Mouse (Mus musculus) hindbrain, postnatal 0 days (tissue): ENCODE data around the gene Fkbp9. TPM values are rescaled to one million over a fixed set of nuclear protein-coding genes. Genes with fewer than 3 reads are reported as not detected.
"Not testable (repeated sequence)": the region's sequence is repeated elsewhere in the genome, so short reads cannot be mapped to it uniquely, and the experiment has no call there.

Source experiments
- ATAC-seq: fragments of 200-750 bp; cut with Nextera tagmentation; 2 replicates; pipeline ENCODE4 v1.8.0; 2017; ENCODE audit warnings: mild to moderate bottlenecking, moderate TSS enrichment, moderate library complexity
- DNase-seq: peaks from one replicate; pipeline ENCODE4 v3.0.0-alpha.2; 2015; ENCODE audit warnings: low spot score
- H3K27ac ChIP-seq: fragments of 300-500 bp; sonication (generic); 2 replicates; pipeline ENCODE4 v1.5.1; 2014; ENCODE audit warnings: mild to moderate bottlenecking
- H3K27me3 ChIP-seq: fragments of 300-500 bp; sonication (generic); 2 replicates; pipeline ENCODE4 v1.6.1; 2014; ENCODE audit warnings: low read length, mixed read lengths; ENCODE audit not compliant: insufficient read depth
- H3K36me3 ChIP-seq: fragments of 300-500 bp; sonication (generic); 2 replicates; pipeline ENCODE4 v1.6.1; 2014; ENCODE audit warnings: low read length, mixed read lengths; ENCODE audit not compliant: insufficient read depth
- H3K4me1 ChIP-seq: fragments of 300-500 bp; sonication (generic); 2 replicates; pipeline ENCODE4 v1.6.1; 2014; ENCODE audit warnings: antibody characterized with exemption, low read length, mixed read lengths; ENCODE audit not compliant: insufficient read depth
- H3K4me2 ChIP-seq: fragments of 300-500 bp; sonication (generic); 2 replicates; pipeline ENCODE4 v1.6.1; 2014; ENCODE audit warnings: low read depth, mild to moderate bottlenecking, low read length, moderate library complexity, mixed read lengths
- H3K4me3 ChIP-seq: fragments of 300-500 bp; sonication (generic); 2 replicates; pipeline ENCODE4 v1.5.1; 2014; ENCODE audit warnings: low read length
- H3K9ac ChIP-seq: fragments of 300-500 bp; sonication (generic); replicated peaks from 2 replicates; pipeline ENCODE4 v1.6.1; 2014; ENCODE audit warnings: mild to moderate bottlenecking, low read length, moderate library complexity, mixed read lengths
- H3K9me3 ChIP-seq: fragments of 300-500 bp; sonication (generic); 2 replicates; pipeline ENCODE4 v1.6.1; 2016; ENCODE audit warnings: low read length, mixed read lengths
- CTCF ChIP-seq: IDR thresholded peaks from 2 replicates; pipeline ENCODE4 v1.5.1; 2016; ENCODE audit warnings: antibody characterized with exemption, control low read depth, low read depth
- WGBS: fragments of 180-500 bp; shearing (Covaris S2); extraction: QIAGEN DNeasy Blood & Tissue Kit; methylation state at CpG from one replicate; pipeline ENCODE4 v1.1.7; 2014; 5-methylcytosine and 5-hydroxymethylcytosine counted together
- polyA plus RNA-seq: library from polyadenylated mRNA; unstranded; fragments of >200 nt; fragmentation: Nextera tagmentation; extraction: Ambion mirVana; gene quantifications from 2 replicates; pipeline ENCODE4 v1.2.1, GENCODE M21; 2015
- total RNA-seq: library from RNA; depleted of rRNA; stranded (reverse); fragments of >200 nt; gene quantifications from 2 replicates; pipeline ENCODE4 v1.2.3, GENCODE M21; 2014

Gene Fkbp9
- total and polyA plus RNA-seq, 2 experiments from 2014 or later: 44.7 to 54.8 TPM

- no peaks in the 10 kb centered on the region for H3K4me1 ChIP-seq
- DNase-seq (no peak), ATAC-seq (no peak)
- H3K9ac ChIP-seq: no peak overlapping the region
- no peaks in the 10 kb centered on the region for H3K9me3 ChIP-seq
- H3K4me2 ChIP-seq: no peak overlapping the region
- WGBS: 94% methylated on average over 8 of the region's 8 CpGs
- H3K4me3 ChIP-seq: no peak overlapping the region
- TF ChIP-seq CTCF: no peak
- H3K36me3 ChIP-seq: no peaks in the 10 kb centered on the region; the same call in 1 of the 2 replicates
- no peaks in the 10 kb centered on the region for H3K27me3 ChIP-seq
- no peak overlapping the region for H3K27ac ChIP-seq
Measured at GRCm38 (mm10) chr6:56854803-56855202, 22.9 kb downstream of the Fkbp9 start.

- Histone ChIP-seq H3K4me2 (no peak overlapping the region), H3K27ac (no peak overlapping the region), H3K4me1 (no peaks in the 10 kb centered on the region), H3K27me3 (no peaks in the 10 kb centered on the region), H3K4me3 (no peak overlapping the region), H3K36me3 (no peaks in the 10 kb centered on the region; the same call in 1 of the 2 replicates), H3K9ac (no peak overlapping the region), H3K9me3 (no peaks in the 10 kb centered on the region)
- ATAC-seq (no peak), DNase-seq (no peak)
- WGBS: 80% methylated on average over 5 of the region's 5 CpGs
- TF ChIP-seq CTCF: no peak
Measured at GRCm38 (mm10) chr6:56856748-56857147, 24.9 kb downstream of the Fkbp9 start.

DNA sequence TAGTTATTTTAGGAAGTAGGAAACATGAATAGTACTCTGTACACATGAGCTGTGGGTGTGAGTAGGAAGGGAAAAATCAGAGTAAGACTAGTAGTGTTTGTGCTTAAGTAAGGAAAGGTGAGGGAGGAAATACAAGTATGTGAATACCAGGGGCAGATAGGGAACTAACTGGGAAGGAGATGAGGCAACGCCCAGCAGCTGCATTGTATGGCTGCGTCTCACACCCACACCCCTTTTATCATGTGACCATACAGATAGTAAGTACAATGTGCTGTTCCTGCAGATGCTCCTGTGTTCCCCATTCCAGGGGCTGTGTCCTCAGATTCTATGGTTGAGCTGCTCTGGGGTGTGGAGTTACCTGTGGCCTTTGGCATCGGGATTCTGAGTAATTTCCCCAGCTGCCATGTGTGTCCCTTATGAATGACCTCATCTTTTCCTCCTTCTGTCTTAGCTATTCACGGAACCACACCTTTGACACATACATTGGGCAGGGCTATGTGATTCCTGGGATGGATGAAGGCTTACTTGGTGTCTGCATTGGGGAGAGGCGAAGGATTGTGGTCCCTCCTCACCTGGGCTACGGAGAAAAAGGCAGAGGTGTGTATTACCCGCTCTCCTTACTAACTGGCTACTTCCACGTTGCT is 28.5 kb downstream of the Fkbp9 start:
- H3K4me3 ChIP-seq: no peak overlapping the region
- DNase-seq: no peak
- H3K27ac ChIP-seq: no peak overlapping the region
- H3K4me1 ChIP-seq: no peaks in the 10 kb centered on the region
- H3K9ac ChIP-seq: no peak overlapping the region
- H3K9me3 ChIP-seq: no peaks in the 10 kb centered on the region
- no peak overlapping the region for H3K4me2 ChIP-seq
- no peaks in the 10 kb centered on the region for H3K36me3 ChIP-seq
- WGBS: 90% methylated on average over 8 of the region's 8 CpGs
- no peak for TF ChIP-seq CTCF
- H3K27me3 ChIP-seq: no peaks in the 10 kb centered on the region
- no peak for ATAC-seq

DNA sequence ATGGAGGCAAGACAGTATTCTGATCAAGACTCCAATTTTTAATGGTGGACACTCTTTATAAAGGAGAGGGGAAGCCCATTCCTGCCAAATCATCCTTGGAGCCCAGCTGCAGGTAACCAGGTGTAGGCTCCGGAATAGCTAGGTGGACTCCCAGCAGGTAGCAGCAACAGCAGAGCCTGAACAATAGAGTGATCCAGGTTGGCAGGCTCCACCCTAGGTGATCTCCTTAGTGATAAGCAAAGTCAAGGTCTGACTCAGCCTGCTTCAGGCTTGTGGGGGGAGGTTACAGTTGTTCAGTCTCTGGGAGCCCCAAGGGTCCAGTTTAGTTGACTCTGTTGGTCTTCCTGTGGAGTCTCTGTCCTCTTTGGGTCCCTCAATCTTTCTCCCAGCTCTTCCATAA is 35.0 kb downstream of the Fkbp9 start:
- H3K27me3 ChIP-seq, H3K4me1 ChIP-seq, H3K4me2 ChIP-seq, ATAC-seq, H3K9me3 ChIP-seq, H3K36me3 ChIP-seq, DNase-seq, H3K27ac ChIP-seq, H3K9ac ChIP-seq, H3K4me3 ChIP-seq: not testable (repeated sequence)
- WGBS: 95% methylated on average over 1 of the region's 1 CpGs

GRCm38 (mm10) chr6:56868565-56868964 is 36.7 kb downstream of the Fkbp9 start:
- Histone ChIP-seq H3K4me2 (no peak overlapping the region), H3K4me3 (no peak overlapping the region), H3K9ac (no peak overlapping the region), H3K36me3 (no peaks in the 10 kb centered on the region), H3K27me3 (no peaks in the 10 kb centered on the region), H3K27ac (no peak overlapping the region), H3K9me3 (no peaks in the 10 kb centered on the region), H3K4me1 (no peaks in the 10 kb centered on the region)
- DNase-seq (no peak), ATAC-seq (no peak)
- no peak for TF ChIP-seq CTCF
- 79% methylated on average over 8 of the region's 8 CpGs for WGBS

DNA sequence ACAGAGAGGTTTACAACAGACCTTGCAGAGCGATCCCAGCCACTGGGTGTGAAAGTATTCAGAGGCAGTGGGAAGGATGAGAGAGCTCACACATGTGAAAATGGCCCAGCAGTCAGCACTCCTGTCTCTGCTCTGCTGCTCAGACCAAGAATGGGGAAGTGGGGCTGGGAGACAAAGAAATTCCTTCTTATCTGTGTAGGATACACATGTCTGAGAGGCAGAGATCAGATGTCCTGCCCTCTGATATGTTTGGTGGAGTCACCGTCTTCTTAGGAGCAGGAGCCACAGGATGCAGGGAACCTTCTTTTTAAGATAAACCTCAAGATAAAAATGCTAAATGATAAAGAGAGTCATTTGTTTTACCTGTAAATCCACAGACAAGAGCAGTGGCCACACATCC is 38.2 kb downstream of the Fkbp9 start:
- Histone ChIP-seq H3K4me2 (no peak overlapping the region), H3K9me3 (no peaks in the 10 kb centered on the region), H3K4me3 (no peak overlapping the region), H3K27ac (no peak overlapping the region), H3K27me3 (no peaks in the 10 kb centered on the region), H3K9ac (no peak overlapping the region), H3K36me3 (no peaks in the 10 kb centered on the region), H3K4me1 (no peaks in the 10 kb centered on the region)
- ATAC-seq (no peak), DNase-seq (no peak)
- WGBS: 85% methylated on average over 2 of the region's 2 CpGs
- TF ChIP-seq CTCF: no peak

DNA sequence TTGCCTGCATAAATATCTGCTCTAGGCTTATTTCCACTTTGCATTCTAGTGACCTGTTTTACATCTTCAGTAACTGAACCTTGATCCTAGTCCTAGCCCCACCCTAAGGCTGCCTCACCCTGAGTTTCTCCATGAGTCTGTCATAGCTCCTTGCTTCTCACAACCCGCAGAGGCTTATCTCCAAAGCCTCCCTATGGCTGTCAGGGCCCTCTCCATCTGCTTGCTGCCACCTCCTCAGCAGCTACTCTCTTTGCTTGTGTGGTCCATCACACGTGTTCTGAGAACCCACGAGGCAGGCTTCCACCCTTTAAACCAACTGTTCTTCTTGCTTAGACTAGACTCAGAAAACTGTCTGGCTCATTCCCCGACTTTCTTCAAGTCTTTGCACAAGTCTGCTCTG is 45.0 kb downstream of the Fkbp9 start:
- no peaks in the 10 kb centered on the region for H3K9me3 ChIP-seq
- WGBS: 90% methylated on average over 4 of the region's 4 CpGs
- ATAC-seq (no peak), DNase-seq (no peak)
- TF ChIP-seq CTCF: no peak
- no peaks in the 10 kb centered on the region for H3K4me1 ChIP-seq
- no peak overlapping the region for H3K4me3 ChIP-seq
- H3K27ac ChIP-seq: no peak overlapping the region
- H3K36me3 ChIP-seq: peaks cover 5% of the 10 kb centered on the region; the same call in 1 of the 2 replicates
- H3K9ac ChIP-seq: no peak overlapping the region
- no peaks in the 10 kb centered on the region for H3K27me3 ChIP-seq
- no peak overlapping the region for H3K4me2 ChIP-seq
